Mouse (Mus musculus) stomach, embryonic 14.5 days (tissue): ENCODE data around the gene Atp2a2. TPM values are rescaled to one million over a fixed set of nuclear protein-coding genes. Genes with fewer than 3 reads are reported as not detected.

Source experiments
- ATAC-seq: fragments of 200-750 bp; cut with Nextera tagmentation; 2 replicates; pipeline ENCODE4 v1.8.0; 2017; ENCODE audit warnings: low read depth, moderate TSS enrichment; ENCODE audit not compliant: insufficient number of reproducible peaks, insufficient read depth, low FRiP score
- H3K27ac ChIP-seq: fragments of 300-500 bp; sonication (generic); 2 replicates; pipeline ENCODE4 v1.5.1; 2014; ENCODE audit warnings: mild to moderate bottlenecking, low read length, moderate library complexity, mixed read lengths
- H3K27me3 ChIP-seq: fragments of 300-500 bp; sonication (generic); 2 replicates; pipeline ENCODE4 v1.6.1; 2014; ENCODE audit warnings: low read length, control low read depth, mixed read lengths; ENCODE audit not compliant: control insufficient read depth, insufficient read depth
- H3K36me3 ChIP-seq: fragments of 300-500 bp; sonication (generic); 2 replicates; pipeline ENCODE4 v1.6.1; 2014; ENCODE audit warnings: mild to moderate bottlenecking, control low read depth, low read length, moderate library complexity, mixed read lengths; ENCODE audit not compliant: control insufficient read depth, insufficient read depth
- H3K4me1 ChIP-seq: fragments of 300-500 bp; sonication (generic); 2 replicates; pipeline ENCODE4 v1.6.1; 2014; ENCODE audit warnings: low read length, control low read depth, mixed read lengths; ENCODE audit not compliant: control insufficient read depth, insufficient read depth
- H3K4me2 ChIP-seq: fragments of 300-500 bp; sonication (generic); replicated peaks from 2 replicates; pipeline ENCODE4 v1.6.1; 2014; ENCODE audit warnings: low read depth, low read length, control low read depth
- H3K4me3 ChIP-seq: fragments of 300-500 bp; sonication (generic); 2 replicates; pipeline ENCODE4 v1.5.1; 2014; ENCODE audit warnings: low read depth, low read length, control low read depth
- H3K9ac ChIP-seq: fragments of 300-500 bp; sonication (generic); replicated peaks from 2 replicates; pipeline ENCODE4 v1.6.1; 2014; ENCODE audit warnings: low read depth, mild to moderate bottlenecking, control low read depth, low read length, moderate library complexity, mixed read lengths
- H3K9me3 ChIP-seq: fragments of 300-500 bp; sonication (generic); 2 replicates; pipeline ENCODE4 v1.6.1; 2016; ENCODE audit warnings: low read depth, low read length, control low read depth; ENCODE audit not compliant: control insufficient read depth
- WGBS: fragments of 180-500 bp; shearing (Covaris S2); extraction: QIAGEN DNeasy Blood & Tissue Kit; methylation state at CpG from one replicate; pipeline ENCODE4 v1.1.7; 2014; 5-methylcytosine and 5-hydroxymethylcytosine counted together
- polyA plus RNA-seq: library from polyadenylated mRNA; unstranded; fragments of >200 nt; fragmentation: Nextera tagmentation; extraction: Ambion mirVana; gene quantifications from 2 replicates; pipeline ENCODE4 v1.2.1, GENCODE M21; 2014

Gene Atp2a2
- 36.7 and 40.0 TPM in 2 replicates for polyA plus RNA-seq

DNA sequence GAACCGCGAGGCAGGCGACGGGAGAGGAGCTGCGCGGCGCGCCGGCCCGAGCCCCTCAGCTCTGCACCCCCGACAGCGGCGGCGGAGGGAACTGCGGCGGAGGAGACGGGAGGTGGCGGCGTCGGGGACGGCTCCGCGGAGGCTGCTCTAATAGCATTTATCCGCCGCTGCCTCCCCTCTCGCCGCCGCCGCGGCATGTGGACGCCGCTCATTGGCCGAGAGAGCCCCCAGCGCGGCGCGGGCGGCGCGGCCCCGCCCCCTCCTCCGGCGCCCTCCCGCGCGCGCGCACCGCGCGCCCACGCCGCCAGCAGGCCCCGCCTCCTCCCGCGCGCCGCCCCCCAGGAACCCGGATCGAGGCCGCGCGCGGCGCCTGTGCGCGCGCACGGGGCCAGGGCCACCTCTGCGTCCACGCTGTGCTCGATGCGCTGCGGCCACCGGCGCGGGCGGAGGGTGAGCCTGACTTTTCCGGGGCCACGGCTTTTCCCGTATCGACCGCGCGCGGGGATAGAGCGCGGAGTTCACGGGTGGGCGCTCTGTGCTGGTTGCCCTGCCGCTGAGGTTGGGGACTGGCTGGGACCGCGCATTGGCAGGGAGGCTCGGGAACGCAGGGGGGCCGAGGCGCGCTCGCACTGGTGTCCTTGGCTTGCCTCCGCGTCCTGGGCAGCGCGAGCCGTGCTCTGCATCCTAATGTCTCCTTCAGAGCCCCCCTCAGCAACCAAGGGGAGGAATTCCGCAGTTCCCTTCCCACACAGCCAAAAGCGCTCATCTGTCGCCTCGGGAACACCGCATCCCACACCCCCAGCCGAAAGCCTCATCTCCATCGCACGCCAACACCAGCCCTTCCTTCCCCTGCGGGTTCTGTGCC is at the start of gene Atp2a2:
Gene Atp2a2 (minus strand): TSS at position 149 of the 865 bp plus-strand sequence.
- Histone ChIP-seq H3K4me1 (peaks cover 30% of the 10 kb centered on the region), H3K9me3 (no peaks in the 10 kb centered on the region), H3K4me2 (peak within 1 kb of the TSS; percentile 76), H3K9ac (peak within 1 kb of the TSS; percentile 99), H3K36me3 (peaks cover 13% of the 10 kb centered on the region), H3K27me3 (no peaks in the 10 kb centered on the region), H3K27ac (peak within 1 kb of the TSS; percentile 99), H3K4me3 (peak within 1 kb of the TSS; percentile 97)
- ATAC-seq, result peak; percentile 92
- under 1% methylated on average over 83 of the region's 113 CpGs for WGBS

DNA sequence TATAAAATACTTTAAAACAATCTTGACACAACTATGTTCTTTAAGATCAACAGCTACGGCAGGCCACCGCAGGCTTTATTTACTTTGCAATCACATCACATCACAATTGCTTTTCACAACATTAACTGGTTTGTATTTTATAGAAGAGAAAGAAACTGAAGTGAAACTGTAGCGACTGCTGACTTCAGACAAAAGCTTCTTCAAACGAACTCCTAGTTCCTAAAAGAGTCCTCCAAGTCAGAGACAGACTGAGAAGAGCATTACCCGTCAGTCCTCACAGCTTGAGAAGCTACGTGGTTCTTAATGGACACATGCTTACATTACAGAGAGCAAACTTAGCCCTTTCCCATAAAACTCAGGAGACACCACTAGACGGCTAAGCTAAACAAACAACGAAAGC is 48.4 kb upstream of the Atp2a2 start:
- 0 out of 2 replicates have a peak overlapping the region, but pooled peaks have one; percentile 2 for H3K4me2 ChIP-seq
- no peak for ATAC-seq
- no peak overlapping the region for H3K9ac ChIP-seq
- 19% methylated on average over 8 of the region's 8 CpGs for WGBS
- peaks cover 15% of the 10 kb centered on the region for H3K4me1 ChIP-seq
- H3K4me3 ChIP-seq, result no peak overlapping the region
- H3K9me3 ChIP-seq, result no peaks in the 10 kb centered on the region
- no peaks in the 10 kb centered on the region for H3K27me3 ChIP-seq
- H3K36me3 ChIP-seq, result peaks cover 4% of the 10 kb centered on the region; the same call in 1 of the 2 replicates
- peak overlapping the region; percentile 64 for H3K27ac ChIP-seq

DNA sequence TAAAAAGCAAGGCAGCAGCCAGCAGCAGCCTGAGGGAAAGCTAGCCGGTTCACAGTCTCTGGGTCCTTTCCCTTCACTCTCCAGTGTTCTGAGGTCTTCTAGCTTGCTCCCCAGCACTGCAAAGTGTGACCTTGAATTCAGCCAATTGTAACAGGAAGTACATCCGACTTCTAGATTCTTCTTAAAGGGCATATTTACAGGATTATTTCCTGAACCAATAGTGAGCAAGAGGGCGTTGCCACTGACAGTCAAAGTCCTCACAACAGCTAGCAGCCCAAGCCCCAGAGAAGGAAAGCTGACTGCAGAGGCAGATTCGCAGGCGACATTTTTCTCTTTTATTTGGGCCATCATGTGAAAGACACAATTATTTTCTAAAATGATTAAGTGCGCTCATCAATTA is 46.6 kb upstream of the Atp2a2 start:
- no peaks in the 10 kb centered on the region for H3K9me3 ChIP-seq
- H3K4me3 ChIP-seq, result no peak overlapping the region
- no peaks in the 10 kb centered on the region for H3K27me3 ChIP-seq
- no peak overlapping the region for H3K9ac ChIP-seq
- no peak overlapping the region for H3K4me2 ChIP-seq
- peaks cover 15% of the 10 kb centered on the region for H3K4me1 ChIP-seq
- no peak for ATAC-seq
- peak overlapping the region; percentile 28; the same call in 1 of the 2 replicates for H3K27ac ChIP-seq
- 52% methylated on average over 6 of the region's 6 CpGs for WGBS
- H3K36me3 ChIP-seq, result no peaks in the 10 kb centered on the region; the same call in 1 of the 2 replicates

DNA sequence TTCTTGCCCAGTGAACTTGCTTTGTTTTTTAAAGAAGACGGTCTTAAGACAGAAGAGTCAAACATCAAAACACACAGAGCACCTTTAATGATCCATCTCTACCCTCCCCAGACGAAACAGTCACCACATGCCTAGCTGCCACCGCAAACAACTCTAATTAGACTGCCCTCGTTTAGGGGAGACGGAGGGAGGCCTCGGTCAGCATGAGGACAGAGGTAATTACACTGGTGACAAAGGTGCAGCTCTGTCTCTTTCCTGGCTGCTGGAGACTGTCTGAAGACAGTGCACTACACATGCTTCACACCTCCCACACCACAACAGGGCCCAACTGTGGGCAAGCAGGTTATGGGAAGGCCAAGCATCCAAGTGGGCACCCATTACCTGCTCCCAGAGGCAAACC is 45.8 kb upstream of the Atp2a2 start:
- Histone ChIP-seq H3K36me3 (no peaks in the 10 kb centered on the region; the same call in 1 of the 2 replicates), H3K27me3 (no peaks in the 10 kb centered on the region), H3K4me3 (no peak overlapping the region), H3K4me2 (no peak overlapping the region), H3K4me1 (peaks cover 15% of the 10 kb centered on the region), H3K27ac (no peak overlapping the region), H3K9me3 (no peaks in the 10 kb centered on the region), H3K9ac (no peak overlapping the region)
- no peak for ATAC-seq
- WGBS, result 76% methylated on average over 6 of the region's 6 CpGs

DNA sequence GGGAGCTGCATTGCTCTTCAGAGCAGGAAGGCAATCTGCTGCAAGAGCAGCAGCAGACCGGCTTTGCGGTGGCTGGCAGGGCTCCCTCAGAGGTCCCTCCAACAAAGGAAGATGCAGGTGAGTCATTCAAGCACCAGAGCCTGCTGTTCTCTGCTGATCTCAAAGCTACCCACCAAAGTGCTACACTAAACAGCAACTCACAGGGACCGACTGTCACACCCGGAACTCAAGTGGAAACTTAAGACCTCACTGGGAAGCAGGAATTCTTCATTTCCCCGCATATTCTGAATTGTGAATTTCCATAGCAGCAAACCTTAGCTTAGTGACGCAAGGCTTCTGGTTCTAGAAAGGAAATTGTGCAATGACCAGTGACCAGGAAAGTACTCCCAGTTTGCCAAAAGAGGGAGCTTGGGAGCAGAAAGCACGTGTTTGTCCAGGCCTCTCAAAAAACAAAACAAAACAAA is 45.3 kb upstream of the Atp2a2 start:
- Histone ChIP-seq H3K36me3 (no peaks in the 10 kb centered on the region; the same call in 1 of the 2 replicates), H3K4me3 (no peak overlapping the region), H3K27me3 (no peaks in the 10 kb centered on the region), H3K27ac (no peak overlapping the region), H3K4me2 (no peak overlapping the region), H3K9ac (no peak overlapping the region), H3K9me3 (no peaks in the 10 kb centered on the region), H3K4me1 (peaks cover 15% of the 10 kb centered on the region)
- ATAC-seq, result no peak
- WGBS, result 56% methylated on average over 7 of the region's 7 CpGs

DNA sequence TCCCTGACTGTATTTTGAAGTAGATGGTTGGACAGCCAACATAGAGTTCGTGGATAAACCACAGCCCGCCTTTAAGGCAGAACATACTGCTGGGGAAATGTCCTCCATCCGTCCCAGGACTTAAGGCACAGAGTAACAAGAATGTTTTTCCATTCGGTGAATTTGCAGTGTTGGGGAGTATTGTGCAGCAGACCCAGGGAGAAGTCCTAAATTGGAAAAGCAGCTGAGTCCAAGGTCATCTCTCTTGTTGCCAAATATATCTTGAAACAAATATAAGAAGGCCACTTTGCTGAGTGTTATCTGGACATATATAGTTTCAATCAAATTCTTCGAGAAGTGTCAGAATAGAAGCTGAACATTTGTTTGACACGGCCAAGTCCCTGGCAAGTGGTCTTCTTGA is 41.4 kb upstream of the Atp2a2 start:
- no peak overlapping the region for H3K9ac ChIP-seq
- no peak for ATAC-seq
- no peak overlapping the region for H3K27ac ChIP-seq
- no peak overlapping the region for H3K4me3 ChIP-seq
- peaks cover 2% of the 10 kb centered on the region; the same call in 1 of the 2 replicates for H3K4me1 ChIP-seq
- H3K27me3 ChIP-seq, result no peaks in the 10 kb centered on the region
- H3K9me3 ChIP-seq, result no peaks in the 10 kb centered on the region
- no peaks in the 10 kb centered on the region; the same call in 1 of the 2 replicates for H3K36me3 ChIP-seq
- H3K4me2 ChIP-seq, result no peak overlapping the region
- 89% methylated on average over 6 of the region's 6 CpGs for WGBS

DNA sequence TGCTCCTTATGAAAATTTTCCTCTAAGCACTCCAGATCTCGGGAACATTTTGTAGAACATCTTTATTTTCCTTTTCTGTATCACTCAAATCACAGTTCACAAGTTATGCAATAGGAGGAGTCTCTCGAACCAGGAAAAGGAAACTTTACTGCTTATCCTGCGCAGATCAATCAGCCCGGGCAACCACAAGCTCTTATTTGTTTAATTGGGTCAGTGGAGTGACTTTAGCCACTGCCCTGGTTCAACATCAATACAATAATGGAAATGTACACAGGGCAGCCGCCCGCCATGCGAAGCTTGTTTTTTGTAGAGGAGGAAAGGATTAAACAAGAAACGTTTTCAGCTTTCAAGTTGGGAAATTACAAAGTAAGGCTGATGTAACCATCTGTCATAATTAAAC is 39.8 kb upstream of the Atp2a2 start:
- WGBS, result 65% methylated on average over 8 of the region's 8 CpGs
- Histone ChIP-seq H3K4me2 (no peak overlapping the region), H3K36me3 (no peaks in the 10 kb centered on the region; the same call in 1 of the 2 replicates), H3K9me3 (no peaks in the 10 kb centered on the region), H3K27ac (no peak overlapping the region), H3K27me3 (no peaks in the 10 kb centered on the region), H3K4me3 (no peak overlapping the region), H3K4me1 (no peaks in the 10 kb centered on the region), H3K9ac (no peak overlapping the region)
- ATAC-seq, result no peak

DNA sequence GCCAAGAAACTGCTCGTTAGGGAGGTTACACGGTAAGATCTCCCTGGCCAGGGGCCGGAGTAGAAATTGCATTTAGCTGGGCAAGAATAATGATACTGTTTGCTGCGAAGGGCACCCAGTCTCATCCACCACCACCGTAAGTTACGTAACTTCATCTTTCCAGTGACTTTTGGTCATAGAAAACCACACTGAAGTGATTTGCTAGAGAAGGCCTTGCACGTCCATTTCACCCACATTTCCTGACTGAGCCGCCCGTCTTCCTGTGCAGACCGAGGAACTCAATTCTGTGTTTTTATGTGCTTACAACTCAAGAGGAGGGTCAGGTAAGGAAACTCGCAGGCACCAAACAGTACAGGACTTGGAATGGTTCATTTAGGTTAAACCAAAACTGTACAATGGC is 36.1 kb upstream of the Atp2a2 start:
- Histone ChIP-seq H3K27me3 (no peaks in the 10 kb centered on the region), H3K9ac (no peak overlapping the region), H3K27ac (no peak overlapping the region), H3K4me1 (no peaks in the 10 kb centered on the region), H3K9me3 (no peaks in the 10 kb centered on the region), H3K4me3 (no peak overlapping the region), H3K4me2 (no peak overlapping the region), H3K36me3 (no peaks in the 10 kb centered on the region; the same call in 1 of the 2 replicates)
- 94% methylated on average over 11 of the region's 11 CpGs for WGBS
- no peak for ATAC-seq
